Mouse (Mus musculus): Measurements from ENCODE around the gene Vash1. TPM values are rescaled to one million over a fixed set of nuclear protein-coding genes. Genes with fewer than 3 reads are reported as not detected.

Gene Vash1
- polyA plus RNA-seq, 1 experiment: 52.4 TPM

- peaks cover 58% of the 10 kb centered on the region for H3K36me3 ChIP-seq (replicated peaks; ENCODE audit: low read length)
Measured at GRCm38 (mm10) chr12:86702690-86703089, 24.2 kb downstream of the Vash1 start.

GRCm38 (mm10) chr12:86705843-86706242 is 27.3 kb downstream of the Vash1 start:
- Histone ChIP-seq H3K4me3 (replicated peaks) (no peak overlapping the region), H3K4me1 (peaks cover 55% of the 10 kb centered on the region), H3K9me3 (no peaks in the 10 kb centered on the region), H3K36me3 (replicated peaks; ENCODE audit: low read length) (peaks cover 38% of the 10 kb centered on the region), H3K27me3 (replicated peaks) (no peaks in the 10 kb centered on the region)
- TF ChIP-seq FLI1 (IDR thresholded peaks at IDR 0.05; ENCODE audit: low read length): no peak
- no peak for TF ChIP-seq GATA1 (IDR thresholded peaks at IDR 0.05; ENCODE audit: borderline replicate concordance, low read length)

More at GRCm38 (mm10) chr12:86702690-86703089, 24.2 kb downstream of the Vash1 start:
- TF ChIP-seq FLI1 (IDR thresholded peaks at IDR 0.05; ENCODE audit: low read length) (no peak), GATA1 (IDR thresholded peaks at IDR 0.05; ENCODE audit: borderline replicate concordance, low read length) (no peak)
- Histone ChIP-seq H3K9me3 (no peaks in the 10 kb centered on the region), H3K4me3 (replicated peaks) (no peak overlapping the region), H3K27me3 (replicated peaks) (no peaks in the 10 kb centered on the region), H3K4me1 (peaks cover 80% of the 10 kb centered on the region)

GRCm38 (mm10) chr12:86714026-86714425 is 35.5 kb downstream of the Vash1 start:
- peaks cover 52% of the 10 kb centered on the region for H3K4me1 ChIP-seq
- peaks cover 10% of the 10 kb centered on the region for H3K36me3 ChIP-seq (replicated peaks; ENCODE audit: low read length)
- no peaks in the 10 kb centered on the region for H3K9me3 ChIP-seq
- H3K27me3 ChIP-seq (replicated peaks): no peaks in the 10 kb centered on the region
- TF ChIP-seq GATA1 (IDR thresholded peaks at IDR 0.05; ENCODE audit: borderline replicate concordance, low read length) (no peak), FLI1 (IDR thresholded peaks at IDR 0.05; ENCODE audit: low read length) (no peak)
- peak overlapping the region; percentile 83 for H3K4me3 ChIP-seq (replicated peaks)

- H3K4me1 ChIP-seq: peaks cover 49% of the 10 kb centered on the region
- TF ChIP-seq FLI1 (IDR thresholded peaks at IDR 0.05; ENCODE audit: low read length) (no peak), GATA1 (IDR thresholded peaks at IDR 0.05; ENCODE audit: borderline replicate concordance, low read length) (no peak)
- H3K4me3 ChIP-seq (replicated peaks): no peak overlapping the region
- H3K36me3 ChIP-seq (replicated peaks; ENCODE audit: low read length): peaks cover 12% of the 10 kb centered on the region
- H3K27me3 ChIP-seq (replicated peaks): peaks cover 1% of the 10 kb centered on the region
- no peaks in the 10 kb centered on the region for H3K9me3 ChIP-seq
Measured at GRCm38 (mm10) chr12:86715401-86715800, 36.9 kb downstream of the Vash1 start.

- Histone ChIP-seq H3K27me3 (replicated peaks) (peaks cover 6% of the 10 kb centered on the region), H3K4me1 (peaks cover 39% of the 10 kb centered on the region), H3K4me3 (replicated peaks) (no peak overlapping the region), H3K9me3 (no peaks in the 10 kb centered on the region), H3K36me3 (replicated peaks; ENCODE audit: low read length) (peaks cover 20% of the 10 kb centered on the region)
- no peak for TF ChIP-seq FLI1 (IDR thresholded peaks at IDR 0.05; ENCODE audit: low read length)
- no peak for TF ChIP-seq GATA1 (IDR thresholded peaks at IDR 0.05; ENCODE audit: borderline replicate concordance, low read length)
Measured at GRCm38 (mm10) chr12:86716962-86717361, 38.5 kb downstream of the Vash1 start.

GRCm38 (mm10) chr12:86719961-86720639 is 41.6 kb downstream of the Vash1 start:
- H3K4me1 ChIP-seq: peaks cover 25% of the 10 kb centered on the region
- H3K27me3 ChIP-seq (replicated peaks): peaks cover 6% of the 10 kb centered on the region
- H3K36me3 ChIP-seq (replicated peaks; ENCODE audit: low read length): peaks cover 20% of the 10 kb centered on the region
- no peak for TF ChIP-seq GATA1 (IDR thresholded peaks at IDR 0.05; ENCODE audit: borderline replicate concordance, low read length)
- no peak for TF ChIP-seq FLI1 (IDR thresholded peaks at IDR 0.05; ENCODE audit: low read length)
- H3K4me3 ChIP-seq (replicated peaks): no peak overlapping the region
- H3K9me3 ChIP-seq: no peaks in the 10 kb centered on the region

GRCm38 (mm10) chr12:86721453-86721852 is 43.0 kb downstream of the Vash1 start:
- TF ChIP-seq FLI1 (IDR thresholded peaks at IDR 0.05; ENCODE audit: low read length): no peak
- TF ChIP-seq GATA1 (IDR thresholded peaks at IDR 0.05; ENCODE audit: borderline replicate concordance, low read length): no peak
- no peak overlapping the region for H3K4me3 ChIP-seq (replicated peaks)

GRCm38 (mm10) chr12:86724300-86724699 is 45.8 kb downstream of the Vash1 start:
- Histone ChIP-seq H3K36me3 (replicated peaks; ENCODE audit: low read length) (peaks cover 14% of the 10 kb centered on the region), H3K4me1 (peaks cover 22% of the 10 kb centered on the region), H3K4me3 (replicated peaks) (no peak overlapping the region), H3K9me3 (no peaks in the 10 kb centered on the region), H3K27me3 (replicated peaks) (peaks cover 6% of the 10 kb centered on the region)
- TF ChIP-seq FLI1 (IDR thresholded peaks at IDR 0.05; ENCODE audit: low read length): no peak
- no peak for TF ChIP-seq GATA1 (IDR thresholded peaks at IDR 0.05; ENCODE audit: borderline replicate concordance, low read length)

More at GRCm38 (mm10) chr12:86721453-86721852, 43.0 kb downstream of the Vash1 start:
- no peaks in the 10 kb centered on the region for H3K9me3 ChIP-seq
- H3K4me1 ChIP-seq: peaks cover 27% of the 10 kb centered on the region
- H3K27me3 ChIP-seq (replicated peaks): peaks cover 6% of the 10 kb centered on the region
- peaks cover 17% of the 10 kb centered on the region for H3K36me3 ChIP-seq (replicated peaks; ENCODE audit: low read length)

GRCm38 (mm10) chr12:86725706-86726105 is 47.2 kb downstream of the Vash1 start:
- H3K27me3 ChIP-seq (replicated peaks): peaks cover 3% of the 10 kb centered on the region
- peaks cover 8% of the 10 kb centered on the region for H3K36me3 ChIP-seq (replicated peaks; ENCODE audit: low read length)
- no peak for TF ChIP-seq FLI1 (IDR thresholded peaks at IDR 0.05; ENCODE audit: low read length)
- H3K9me3 ChIP-seq: no peaks in the 10 kb centered on the region
- H3K4me1 ChIP-seq: peaks cover 22% of the 10 kb centered on the region
- peak overlapping the region; percentile 93 for H3K4me3 ChIP-seq (replicated peaks)

- Histone ChIP-seq H3K4me3 (replicated peaks) (peak within 1 kb of the TSS; percentile 93), H3K4me1 (peaks cover 22% of the 10 kb centered on the region), H3K36me3 (replicated peaks; ENCODE audit: low read length) (peaks cover 8% of the 10 kb centered on the region), H3K9me3 (no peaks in the 10 kb centered on the region), H3K27me3 (replicated peaks) (peaks cover 3% of the 10 kb centered on the region)
- no peak for TF ChIP-seq GATA1 (IDR thresholded peaks at IDR 0.05; ENCODE audit: borderline replicate concordance, low read length)
- TF ChIP-seq FLI1 (IDR thresholded peaks at IDR 0.05; ENCODE audit: low read length): no peak
Measured at GRCm38 (mm10) chr12:86726120-86726640, 47.7 kb downstream of the Vash1 start, which contains the start of gene Angel1. Angel1 (minus strand) TSS chr12:86726460.

Measured in megakaryocyte, embryonic 14.5 days (primary cell).